Mouse (Mus musculus) C2C12 (cell line): Measurements from ENCODE around the gene Rhoa.

Source experiments
- CEBPB ChIP-seq: IDR thresholded peaks from one replicate; pipeline ENCODE4 v1.6.1; 2011; ENCODE audit warnings: low read depth, mild to moderate bottlenecking, control low read depth, moderate library complexity
- CTCF ChIP-seq: IDR thresholded peaks from one replicate; pipeline ENCODE4 v1.5.1; 2011; ENCODE audit not compliant: control insufficient read depth, insufficient read depth, insufficient read length
- MAX ChIP-seq: IDR thresholded peaks from one replicate; pipeline ENCODE4 v1.6.1; 2011; ENCODE audit warnings: mild to moderate bottlenecking, control low read depth

DNA sequence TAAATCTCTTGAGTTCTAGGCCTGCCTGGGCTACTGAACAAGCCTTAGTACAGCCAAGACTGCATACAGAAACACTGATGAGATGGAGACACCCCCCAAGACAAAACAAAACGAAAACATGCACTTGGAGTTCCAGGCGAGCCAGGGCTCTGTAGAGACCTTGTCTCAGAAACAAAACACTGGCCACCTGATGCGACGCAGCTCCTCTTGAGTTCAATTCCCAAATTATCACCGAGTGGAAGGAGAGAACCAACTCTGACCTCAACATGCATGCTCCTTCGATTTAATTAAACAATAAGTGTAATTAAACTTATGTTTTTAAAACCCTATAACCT lies 32.6 kb downstream of the Rhoa start:
- no peak for TF ChIP-seq CTCF
- no peak for TF ChIP-seq MAX
- no peak for TF ChIP-seq CEBPB
